1 mouse cellular context compared by ENCODE assay signal in the genomic region with DNA sequence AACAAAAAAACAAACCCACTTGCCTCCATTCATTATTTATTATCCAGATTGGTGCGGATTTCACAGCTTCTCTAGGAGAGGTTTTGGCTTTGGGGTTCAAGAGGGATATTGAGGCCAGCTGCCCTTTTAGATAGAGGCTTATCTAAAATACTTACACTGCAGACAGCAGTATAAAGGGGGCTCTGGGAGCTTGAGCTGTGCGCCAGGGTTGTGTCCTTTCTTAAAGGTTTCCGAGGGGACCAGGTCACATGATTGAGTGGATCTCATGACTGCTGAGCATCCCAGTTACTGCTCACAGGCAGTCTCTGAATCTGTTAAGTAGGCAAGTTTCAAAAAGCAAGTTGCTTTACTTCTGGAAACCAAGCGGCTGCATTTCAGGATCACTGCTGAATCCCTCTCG.
TF ChIP-seq lines count a peak whose summit lies in the region.

No protein-coding gene starts in this region.

TF ChIP-seq in MEL, 35 proteins besides CTCF, POLR2A, EP300 and RAD21:
- TF ChIP-seq TAL1 (IDR thresholded peaks at IDR 0.05; ENCODE audit: low read length), result no peak
- no peak for TF ChIP-seq UBTF (IDR thresholded peaks at IDR 0.05; ENCODE audit: borderline replicate concordance, insufficient read depth, low read depth, low read length)
- TF ChIP-seq MAZ (IDR thresholded peaks at IDR 0.05; ENCODE audit: low read depth, low read length), result no peak
- peak; percentile 34; the same call in 1 of the 2 replicates for TF ChIP-seq USF1 (IDR thresholded peaks at IDR 0.05; ENCODE audit: low read depth, low read length)
